Mouse (Mus musculus) MEL (cell line): ENCODE measurements at regions not wholly inside any gene's neighbourhood (a gene's known extent, or its start where the extent isn't known, plus 50 kb on each side); places are given as distances from the start of the nearest gene placed in this dataset.

Source experiments
- CHD2 ChIP-seq: IDR thresholded peaks from 2 replicates; pipeline ENCODE4 v1.6.1; 2011; ENCODE audit warnings: low read length, improper control_type of control experiment
- MYB ChIP-seq: IDR thresholded peaks from 2 replicates; pipeline ENCODE4 v1.6.1; 2011; ENCODE audit warnings: mild to moderate bottlenecking, low read depth, low read length, improper control_type of control experiment
- NRF1 ChIP-seq: IDR thresholded peaks from 2 replicates; pipeline ENCODE4 v1.6.1; 2014; ENCODE audit warnings: low read depth, mild to moderate bottlenecking, inconsistent platforms, low read length, improper control_type of control experiment, moderate library complexity; ENCODE audit not compliant: poor library complexity, insufficient read depth, severe bottlenecking

DNA sequence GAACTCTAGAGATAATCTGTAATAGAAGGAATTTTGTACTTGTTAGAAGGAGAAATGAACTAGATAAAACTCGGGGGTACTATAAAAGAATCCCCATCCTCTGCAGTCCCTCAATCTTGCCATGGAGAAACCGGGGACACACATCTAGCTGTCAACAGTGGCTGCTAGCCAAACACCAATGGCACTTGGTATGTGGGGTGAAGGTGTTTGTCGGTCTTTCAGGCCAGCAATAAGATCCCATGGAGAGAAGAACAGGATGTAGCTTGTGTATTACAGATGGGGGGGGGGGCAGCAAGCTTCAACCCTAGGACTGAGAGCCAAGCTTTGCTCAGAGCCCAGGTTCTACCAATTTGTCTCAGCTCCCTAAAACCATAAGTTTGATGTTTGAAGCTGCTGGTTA lies 132.5 kb upstream of the Peli2 start:
- TF ChIP-seq MYB (no peak), NRF1 (no peak), CHD2 (no peak)
